Mouse (Mus musculus): ENCODE results near the gene Tmem120b.

GRCm38 (mm10) chr5:123083340-123084050 lies 15.3 kb downstream of the Tmem120b start:
- TF ChIP-seq POLR2A (IDR thresholded peaks at IDR 0.05; ENCODE audit: low read depth, low read length) (no peak), CTCF (IDR thresholded peaks at IDR 0.05; ENCODE audit: extremely low read depth, insufficient read depth, insufficient read length, insufficient replicate concordance) (no peak)
